Mouse (Mus musculus): ENCODE data around the gene Srbd1. TPM values are rescaled to one million over a fixed set of nuclear protein-coding genes. Genes with fewer than 3 reads are reported as not detected.
A peak's percentile ranks its signal among the peaks of the same experiment; 100 is the strongest.

Gene Srbd1
- polyA plus RNA-seq, 1 experiment from 2014 or later, result 4.0 TPM

DNA sequence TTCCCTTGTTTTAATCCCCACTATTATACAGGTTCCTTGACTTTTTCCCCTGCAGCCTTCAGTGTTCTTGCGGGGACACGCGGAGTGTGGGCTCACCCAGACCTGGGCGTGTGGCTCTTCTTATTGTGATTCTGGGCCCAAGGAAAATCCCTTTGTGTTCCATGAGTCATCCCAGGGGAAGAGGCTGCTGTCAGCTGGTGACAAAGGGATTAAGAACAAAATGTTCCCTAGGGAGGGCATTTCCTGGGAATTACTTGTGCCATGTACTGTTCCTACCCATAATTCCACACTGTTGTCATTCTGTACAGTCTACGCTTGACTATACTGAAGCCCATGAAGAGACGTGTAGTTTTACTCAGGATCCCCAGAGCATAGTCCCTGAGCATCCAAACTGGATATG, 12.0 kb upstream of the Srbd1 start:
- no peak overlapping the region for H3K4me2 ChIP-seq (replicated peaks; ENCODE audit: low read depth, low read length)
- no peaks in the 10 kb centered on the region for H3K9me3 ChIP-seq (ENCODE audit: low read length)
- DNase-seq (ENCODE audit: low spot score) (peak; percentile 65), ATAC-seq (peak; percentile 78)
- H3K27ac ChIP-seq (ENCODE audit: low read length), result no peak overlapping the region
- no peak overlapping the region for H3K9ac ChIP-seq (replicated peaks; ENCODE audit: low read depth)
- 68% methylated on average over 6 of the region's 6 CpGs for WGBS
- H3K36me3 ChIP-seq (ENCODE audit: insufficient read depth, low read length), result no peaks in the 10 kb centered on the region
- no peaks in the 10 kb centered on the region; the same call in 1 of the 2 replicates for H3K4me1 ChIP-seq (ENCODE audit: insufficient read depth, low read depth, low read length)
- no peak overlapping the region for H3K4me3 ChIP-seq (ENCODE audit: low read depth, low read length)
- H3K27me3 ChIP-seq (replicated peaks; ENCODE audit: insufficient read depth, low read length), result no peaks in the 10 kb centered on the region
- no peak for TF ChIP-seq CTCF (IDR thresholded peaks at IDR 0.05)
- TF ChIP-seq EP300 (IDR thresholded peaks at IDR 0.05), result peak; percentile 99

DNA sequence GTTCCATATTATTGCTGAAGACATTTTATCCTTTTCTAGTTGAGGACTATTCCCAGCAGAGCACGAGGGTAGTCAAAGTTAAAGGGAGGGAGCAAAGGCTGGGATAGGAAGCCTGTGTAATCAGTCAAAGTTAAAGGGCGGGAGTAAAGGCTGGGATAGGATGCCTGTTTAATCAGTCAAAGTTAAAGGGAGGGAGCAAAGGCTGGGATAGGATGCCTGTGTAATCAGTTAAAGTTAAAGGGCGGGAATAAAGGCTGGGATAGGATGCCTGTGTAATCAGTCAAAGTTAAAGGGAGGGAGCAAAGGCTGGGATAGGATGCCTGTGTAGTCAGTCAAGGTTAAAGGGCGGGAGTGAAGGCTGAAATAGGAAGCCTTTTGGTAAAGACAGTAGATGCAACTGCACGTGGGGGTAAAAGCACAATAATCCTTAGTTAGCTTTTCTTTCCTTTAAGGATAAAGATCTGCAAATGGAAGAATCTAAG, 5.9 kb upstream of the Srbd1 start:
- 15% methylated on average over 5 of the region's 5 CpGs for WGBS
- TF ChIP-seq EP300 (IDR thresholded peaks at IDR 0.05) (peak; percentile 94), CTCF (IDR thresholded peaks at IDR 0.05) (no peak)
- H3K9me3 ChIP-seq (ENCODE audit: low read length), result no peaks in the 10 kb centered on the region
- no peaks in the 10 kb centered on the region; the same call in 1 of the 2 replicates for H3K4me1 ChIP-seq (ENCODE audit: insufficient read depth, low read depth, low read length)
- ATAC-seq (peak; percentile 97), DNase-seq (ENCODE audit: low spot score) (peak; percentile 92)
- no peaks in the 10 kb centered on the region for H3K36me3 ChIP-seq (ENCODE audit: insufficient read depth, low read length)
- no peak overlapping the region for H3K27ac ChIP-seq (ENCODE audit: low read length)
- no peak overlapping the region for H3K9ac ChIP-seq (replicated peaks; ENCODE audit: low read depth)
- H3K4me3 ChIP-seq (ENCODE audit: low read depth, low read length), result no peak overlapping the region
- no peaks in the 10 kb centered on the region for H3K27me3 ChIP-seq (replicated peaks; ENCODE audit: insufficient read depth, low read length)
- no peak overlapping the region for H3K4me2 ChIP-seq (replicated peaks; ENCODE audit: low read depth, low read length)

DNA sequence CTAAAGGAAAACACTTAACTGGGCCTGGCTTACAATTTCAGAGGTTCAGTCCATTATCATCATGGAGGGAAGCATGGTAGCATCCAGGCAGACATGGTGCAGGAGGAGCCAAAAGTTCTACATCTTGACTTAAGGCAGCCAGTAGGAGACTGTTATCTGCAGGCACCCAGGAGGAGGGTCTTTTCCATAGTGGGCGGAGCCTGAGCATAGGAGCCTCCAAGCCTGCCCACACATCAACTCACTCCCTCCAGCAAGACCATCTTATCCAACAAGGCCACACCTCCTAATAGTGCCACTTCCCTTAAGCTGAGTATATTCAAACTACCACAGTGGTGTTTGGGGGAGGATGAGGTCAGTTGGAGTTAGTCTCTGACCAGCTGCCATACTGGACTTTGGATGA, 4.8 kb upstream of the Srbd1 start:
- ATAC-seq (no peak), DNase-seq (ENCODE audit: low spot score) (no peak)
- H3K36me3 ChIP-seq (ENCODE audit: insufficient read depth, low read length), result no peaks in the 10 kb centered on the region
- H3K9ac ChIP-seq (replicated peaks; ENCODE audit: low read depth), result no peak overlapping the region
- no peaks in the 10 kb centered on the region; the same call in 1 of the 2 replicates for H3K4me1 ChIP-seq (ENCODE audit: insufficient read depth, low read depth, low read length)
- H3K4me3 ChIP-seq (ENCODE audit: low read depth, low read length), result no peak overlapping the region
- no peak overlapping the region for H3K4me2 ChIP-seq (replicated peaks; ENCODE audit: low read depth, low read length)
- H3K27ac ChIP-seq (ENCODE audit: low read length), result no peak overlapping the region
- 92% methylated on average over 1 of the region's 1 CpGs for WGBS
- TF ChIP-seq CTCF (IDR thresholded peaks at IDR 0.05) (no peak), EP300 (IDR thresholded peaks at IDR 0.05) (no peak)
- no peaks in the 10 kb centered on the region for H3K27me3 ChIP-seq (replicated peaks; ENCODE audit: insufficient read depth, low read length)
- H3K9me3 ChIP-seq (ENCODE audit: low read length), result no peaks in the 10 kb centered on the region

DNA sequence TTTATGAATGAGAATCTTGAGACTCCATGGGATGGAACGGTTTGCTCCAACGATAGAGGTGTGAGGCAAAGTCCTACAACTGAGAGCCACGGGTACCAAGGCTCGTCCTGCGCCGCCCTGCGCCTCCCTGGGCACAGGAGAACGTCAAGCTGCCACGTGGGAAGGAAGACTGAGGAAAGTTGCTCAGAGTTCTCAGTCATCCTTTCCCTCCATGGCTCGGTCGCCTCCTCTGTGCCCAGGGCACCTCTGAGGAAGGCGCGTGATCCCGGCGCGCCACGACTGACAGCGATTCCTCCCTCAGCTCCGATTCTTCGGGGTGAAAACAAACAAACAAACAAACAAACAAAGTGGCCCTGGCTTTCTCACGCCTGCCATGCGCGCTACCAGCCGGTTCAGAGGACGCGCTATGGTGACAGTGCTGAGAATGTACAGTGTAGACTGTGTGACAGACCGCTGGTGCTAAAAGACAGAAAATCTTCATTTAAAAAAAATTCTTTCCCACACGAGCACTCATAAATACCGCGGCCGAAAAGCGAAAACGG, 367 bp downstream of the Srbd1 start:
- peak overlapping the region; percentile 36 for H3K9ac ChIP-seq (replicated peaks; ENCODE audit: low read depth)
- H3K36me3 ChIP-seq (ENCODE audit: insufficient read depth, low read length), result no peaks in the 10 kb centered on the region
- H3K27ac ChIP-seq (ENCODE audit: low read length), result no peak overlapping the region
- TF ChIP-seq EP300 (IDR thresholded peaks at IDR 0.05) (no peak), CTCF (IDR thresholded peaks at IDR 0.05) (no peak)
- no peaks in the 10 kb centered on the region for H3K9me3 ChIP-seq (ENCODE audit: low read length)
- no peaks in the 10 kb centered on the region for H3K27me3 ChIP-seq (replicated peaks; ENCODE audit: insufficient read depth, low read length)
- peak; percentile 12 for DNase-seq (ENCODE audit: low spot score)
- WGBS, result under 1% methylated on average over 32 of the region's 33 CpGs
- no peaks in the 10 kb centered on the region; the same call in 1 of the 2 replicates for H3K4me1 ChIP-seq (ENCODE audit: insufficient read depth, low read depth, low read length)
- H3K4me3 ChIP-seq (ENCODE audit: low read depth, low read length), result peak overlapping the region; percentile 52
- peak overlapping the region; percentile 82 for H3K4me2 ChIP-seq (replicated peaks; ENCODE audit: low read depth, low read length)
- ATAC-seq, result peak; percentile 67

DNA sequence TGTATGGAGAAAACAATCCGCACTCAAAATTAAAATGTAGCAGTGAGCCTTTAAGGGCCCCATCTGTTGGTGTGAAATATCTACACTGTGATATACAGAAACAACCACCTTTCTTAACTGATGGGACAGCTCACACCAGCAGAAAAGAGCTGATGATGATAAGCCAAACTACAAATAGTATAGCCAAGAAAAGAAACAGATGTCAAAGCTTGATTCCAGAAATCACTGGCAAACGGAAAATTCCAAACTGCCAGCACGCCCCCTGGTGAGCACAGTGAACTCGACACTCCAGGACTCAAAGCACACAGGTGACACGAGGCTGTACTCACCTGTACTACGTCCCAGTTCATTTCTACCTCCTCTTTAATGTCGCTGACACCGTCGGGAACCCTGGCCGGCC, 9.1 kb downstream of the Srbd1 start:
- no peak for ATAC-seq
- no peaks in the 10 kb centered on the region for H3K27me3 ChIP-seq (replicated peaks; ENCODE audit: insufficient read depth, low read length)
- TF ChIP-seq EP300 (IDR thresholded peaks at IDR 0.05) (no peak), CTCF (IDR thresholded peaks at IDR 0.05) (peak; percentile 20)
- no peak for DNase-seq (ENCODE audit: low spot score)
- H3K27ac ChIP-seq (ENCODE audit: low read length), result no peak overlapping the region
- H3K4me3 ChIP-seq (ENCODE audit: low read depth, low read length), result no peak overlapping the region
- no peak overlapping the region for H3K9ac ChIP-seq (replicated peaks; ENCODE audit: low read depth)
- no peak overlapping the region for H3K4me2 ChIP-seq (replicated peaks; ENCODE audit: low read depth, low read length)
- no peaks in the 10 kb centered on the region for H3K9me3 ChIP-seq (ENCODE audit: low read length)
- 0 out of 2 replicates have a peak, but pooled peaks cover 4% of the 10 kb centered on the region for H3K36me3 ChIP-seq (ENCODE audit: insufficient read depth, low read length)
- WGBS, result 84% methylated on average over 10 of the region's 10 CpGs
- no peaks in the 10 kb centered on the region for H3K4me1 ChIP-seq (ENCODE audit: insufficient read depth, low read depth, low read length)

DNA sequence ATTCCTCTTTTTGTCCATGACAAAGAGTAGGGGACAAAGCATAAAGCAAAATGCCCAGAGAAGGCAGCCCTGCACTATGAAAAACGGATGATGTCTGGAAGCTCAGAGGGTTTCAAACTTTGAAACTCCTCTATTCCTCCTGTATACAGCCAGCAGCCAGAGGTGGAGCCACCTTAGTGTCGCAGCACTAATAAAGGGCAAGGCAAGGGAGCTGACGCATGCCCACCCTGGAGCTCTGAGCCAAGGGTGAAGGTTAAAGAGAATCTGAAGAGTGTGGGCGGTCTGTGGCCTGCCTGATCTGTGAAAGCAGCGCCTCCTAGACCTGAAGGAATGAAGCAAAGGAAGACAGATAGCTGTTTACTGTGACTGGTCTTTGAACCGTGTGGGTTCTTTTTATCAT, 10.5 kb downstream of the Srbd1 start:
- Histone ChIP-seq H3K9me3 (ENCODE audit: low read length) (no peaks in the 10 kb centered on the region), H3K4me1 (ENCODE audit: insufficient read depth, low read depth, low read length) (no peaks in the 10 kb centered on the region), H3K4me2 (replicated peaks; ENCODE audit: low read depth, low read length) (no peak overlapping the region), H3K9ac (replicated peaks; ENCODE audit: low read depth) (no peak overlapping the region), H3K27ac (ENCODE audit: low read length) (no peak overlapping the region), H3K27me3 (replicated peaks; ENCODE audit: insufficient read depth, low read length) (no peaks in the 10 kb centered on the region), H3K36me3 (ENCODE audit: insufficient read depth, low read length) (0 out of 2 replicates have a peak, but pooled peaks cover 7% of the 10 kb centered on the region), H3K4me3 (ENCODE audit: low read depth, low read length) (no peak overlapping the region)
- WGBS, result 74% methylated on average over 6 of the region's 6 CpGs
- no peak for ATAC-seq
- DNase-seq (ENCODE audit: low spot score), result no peak
- TF ChIP-seq EP300 (IDR thresholded peaks at IDR 0.05), result no peak
- no peak for TF ChIP-seq CTCF (IDR thresholded peaks at IDR 0.05)
